Mouse (Mus musculus): Measurements from ENCODE around the gene Epb41l2. TPM values are rescaled to one million over a fixed set of nuclear protein-coding genes. Genes with fewer than 3 reads are reported as not detected.

The Epb41l2 gene
- polyA plus RNA-seq, 1 experiment: 28.8 TPM

- no peak overlapping the region for H3K4me3 ChIP-seq (ENCODE audit: insufficient read depth, low read depth, low read length)
- H3K27me3 ChIP-seq (replicated peaks; ENCODE audit: control insufficient read depth, insufficient read depth, low read length): no peaks in the 10 kb centered on the region
- no peak overlapping the region for H3K27ac ChIP-seq (ENCODE audit: insufficient read depth, low read depth, low read length)
- no peak for TF ChIP-seq POLR2A (IDR thresholded peaks at IDR 0.05; ENCODE audit: low read depth, low read length)
- TF ChIP-seq CTCF (conservative IDR thresholded peaks at IDR 0.05; ENCODE audit: insufficient read depth, insufficient read length, low read depth, low read length): no peak
- no peaks in the 10 kb centered on the region for H3K4me1 ChIP-seq (ENCODE audit: control insufficient read depth, insufficient read depth, low read length)
- no peaks in the 10 kb centered on the region for H3K36me3 ChIP-seq (ENCODE audit: control insufficient read depth, insufficient read depth, low read length)
- DNase-seq: no peak
Measured at GRCm38 (mm10) chr10:25319531-25319930, 40.1 kb upstream of the Epb41l2 start.

- WGBS: 89% methylated on average over 4 of the region's 4 CpGs
- no peak for DNase-seq
- H3K36me3 ChIP-seq (ENCODE audit: control insufficient read depth, insufficient read depth, low read length): no peaks in the 10 kb centered on the region
- H3K4me3 ChIP-seq (ENCODE audit: insufficient read depth, low read depth, low read length): no peak overlapping the region
- no peak for TF ChIP-seq CTCF (conservative IDR thresholded peaks at IDR 0.05; ENCODE audit: insufficient read depth, insufficient read length, low read depth, low read length)
- TF ChIP-seq POLR2A (IDR thresholded peaks at IDR 0.05; ENCODE audit: low read depth, low read length): no peak
- no peaks in the 10 kb centered on the region for H3K27me3 ChIP-seq (replicated peaks; ENCODE audit: control insufficient read depth, insufficient read depth, low read length)
- H3K4me1 ChIP-seq (ENCODE audit: control insufficient read depth, insufficient read depth, low read length): no peaks in the 10 kb centered on the region
- no peak overlapping the region for H3K27ac ChIP-seq (ENCODE audit: insufficient read depth, low read depth, low read length)
Measured at GRCm38 (mm10) chr10:25321198-25321597, 38.4 kb upstream of the Epb41l2 start.

- Histone ChIP-seq H3K27me3 (replicated peaks; ENCODE audit: control insufficient read depth, insufficient read depth, low read length) (no peaks in the 10 kb centered on the region; the same call in 1 of the 2 replicates), H3K36me3 (ENCODE audit: control insufficient read depth, insufficient read depth, low read length) (no peaks in the 10 kb centered on the region), H3K27ac (ENCODE audit: insufficient read depth, low read depth, low read length) (no peak overlapping the region), H3K4me1 (ENCODE audit: control insufficient read depth, insufficient read depth, low read length) (no peaks in the 10 kb centered on the region), H3K4me3 (ENCODE audit: insufficient read depth, low read depth, low read length) (no peak overlapping the region)
- TF ChIP-seq CTCF (conservative IDR thresholded peaks at IDR 0.05; ENCODE audit: insufficient read depth, insufficient read length, low read depth, low read length) (no peak), POLR2A (IDR thresholded peaks at IDR 0.05; ENCODE audit: low read depth, low read length) (no peak)
- WGBS: 45% methylated on average over 4 of the region's 4 CpGs
- DNase-seq: peak; percentile 49
Measured at GRCm38 (mm10) chr10:25325690-25326089, 33.9 kb upstream of the Epb41l2 start.

GRCm38 (mm10) chr10:25327511-25327910, 32.1 kb upstream of the Epb41l2 start:
- Histone ChIP-seq H3K4me1 (ENCODE audit: control insufficient read depth, insufficient read depth, low read length) (no peaks in the 10 kb centered on the region), H3K27ac (ENCODE audit: insufficient read depth, low read depth, low read length) (no peak overlapping the region), H3K36me3 (ENCODE audit: control insufficient read depth, insufficient read depth, low read length) (no peaks in the 10 kb centered on the region), H3K27me3 (replicated peaks; ENCODE audit: control insufficient read depth, insufficient read depth, low read length) (no peaks in the 10 kb centered on the region; the same call in 1 of the 2 replicates), H3K4me3 (ENCODE audit: insufficient read depth, low read depth, low read length) (no peak overlapping the region)
- TF ChIP-seq CTCF (conservative IDR thresholded peaks at IDR 0.05; ENCODE audit: insufficient read depth, insufficient read length, low read depth, low read length) (no peak), POLR2A (IDR thresholded peaks at IDR 0.05; ENCODE audit: low read depth, low read length) (no peak)
- DNase-seq: no peak
- WGBS: 87% methylated on average over 6 of the region's 6 CpGs

- no peak for TF ChIP-seq POLR2A (IDR thresholded peaks at IDR 0.05; ENCODE audit: low read depth, low read length)
- no peak for TF ChIP-seq CTCF (conservative IDR thresholded peaks at IDR 0.05; ENCODE audit: insufficient read depth, insufficient read length, low read depth, low read length)
- H3K36me3 ChIP-seq (ENCODE audit: control insufficient read depth, insufficient read depth, low read length): no peaks in the 10 kb centered on the region
- no peak overlapping the region for H3K27ac ChIP-seq (ENCODE audit: insufficient read depth, low read depth, low read length)
- 63% methylated on average over 7 of the region's 7 CpGs for WGBS
- H3K27me3 ChIP-seq (replicated peaks; ENCODE audit: control insufficient read depth, insufficient read depth, low read length): no peaks in the 10 kb centered on the region; the same call in 1 of the 2 replicates
- H3K4me3 ChIP-seq (ENCODE audit: insufficient read depth, low read depth, low read length): no peak overlapping the region
- no peak for DNase-seq
- H3K4me1 ChIP-seq (ENCODE audit: control insufficient read depth, insufficient read depth, low read length): no peaks in the 10 kb centered on the region
Measured at GRCm38 (mm10) chr10:25330094-25330493, 29.5 kb upstream of the Epb41l2 start.

GRCm38 (mm10) chr10:25331321-25332049, 28.1 kb upstream of the Epb41l2 start:
- H3K27ac ChIP-seq (ENCODE audit: insufficient read depth, low read depth, low read length): 0 out of 2 replicates have a peak overlapping the region, but pooled peaks have one; percentile 17
- no peak for TF ChIP-seq POLR2A (IDR thresholded peaks at IDR 0.05; ENCODE audit: low read depth, low read length)
- TF ChIP-seq CTCF (conservative IDR thresholded peaks at IDR 0.05; ENCODE audit: insufficient read depth, insufficient read length, low read depth, low read length): no peak
- no peaks in the 10 kb centered on the region; the same call in 1 of the 2 replicates for H3K27me3 ChIP-seq (replicated peaks; ENCODE audit: control insufficient read depth, insufficient read depth, low read length)
- WGBS: 47% methylated on average over 9 of the region's 9 CpGs
- peak; percentile 57 for DNase-seq
- no peak overlapping the region for H3K4me3 ChIP-seq (ENCODE audit: insufficient read depth, low read depth, low read length)
- H3K36me3 ChIP-seq (ENCODE audit: control insufficient read depth, insufficient read depth, low read length): no peaks in the 10 kb centered on the region
- no peaks in the 10 kb centered on the region for H3K4me1 ChIP-seq (ENCODE audit: control insufficient read depth, insufficient read depth, low read length)

- no peaks in the 10 kb centered on the region for H3K36me3 ChIP-seq (ENCODE audit: control insufficient read depth, insufficient read depth, low read length)
- H3K27me3 ChIP-seq (replicated peaks; ENCODE audit: control insufficient read depth, insufficient read depth, low read length): no peaks in the 10 kb centered on the region; the same call in 1 of the 2 replicates
- DNase-seq: no peak
- WGBS: 64% methylated on average over 4 of the region's 4 CpGs
- H3K4me3 ChIP-seq (ENCODE audit: insufficient read depth, low read depth, low read length): no peak overlapping the region
- no peaks in the 10 kb centered on the region for H3K4me1 ChIP-seq (ENCODE audit: control insufficient read depth, insufficient read depth, low read length)
- TF ChIP-seq POLR2A (IDR thresholded peaks at IDR 0.05; ENCODE audit: low read depth, low read length) (no peak), CTCF (conservative IDR thresholded peaks at IDR 0.05; ENCODE audit: insufficient read depth, insufficient read length, low read depth, low read length) (no peak)
- no peak overlapping the region for H3K27ac ChIP-seq (ENCODE audit: insufficient read depth, low read depth, low read length)
Measured at GRCm38 (mm10) chr10:25333390-25334079, 26.1 kb upstream of the Epb41l2 start.

Measured in kidney, adult 2 months (tissue).